Mouse (Mus musculus): ENCODE measurements around the gene Exoc3l.

- no peak for TF ChIP-seq CTCF (IDR thresholded peaks at IDR 0.05; ENCODE audit: borderline replicate concordance, insufficient read depth, low read length)
- 0 out of 2 replicates have a peak, but pooled peaks have one; percentile 9 for TF ChIP-seq POLR2A (IDR thresholded peaks at IDR 0.05; ENCODE audit: low read depth, low read length)
These were observed 43.9 kb downstream of the Exoc3l start for GRCm38 (mm10) chr8:105251954-105252353.
